Mouse (Mus musculus): ENCODE data around the gene Mrpl42. TPM values are rescaled to one million over a fixed set of nuclear protein-coding genes. Genes with fewer than 3 reads are reported as not detected.
A peak's percentile ranks its signal among the peaks of the same experiment; 100 is the strongest.
"Not testable (repeated sequence)": the region's sequence is repeated elsewhere in the genome, so short reads cannot be mapped to it uniquely, and the experiment has no call there.

Gene Mrpl42
- 237 and 240 TPM in 2 replicates for polyA plus RNA-seq (2015; fragmentation: Nextera tagmentation; extraction: Ambion mirVana)

DNA sequence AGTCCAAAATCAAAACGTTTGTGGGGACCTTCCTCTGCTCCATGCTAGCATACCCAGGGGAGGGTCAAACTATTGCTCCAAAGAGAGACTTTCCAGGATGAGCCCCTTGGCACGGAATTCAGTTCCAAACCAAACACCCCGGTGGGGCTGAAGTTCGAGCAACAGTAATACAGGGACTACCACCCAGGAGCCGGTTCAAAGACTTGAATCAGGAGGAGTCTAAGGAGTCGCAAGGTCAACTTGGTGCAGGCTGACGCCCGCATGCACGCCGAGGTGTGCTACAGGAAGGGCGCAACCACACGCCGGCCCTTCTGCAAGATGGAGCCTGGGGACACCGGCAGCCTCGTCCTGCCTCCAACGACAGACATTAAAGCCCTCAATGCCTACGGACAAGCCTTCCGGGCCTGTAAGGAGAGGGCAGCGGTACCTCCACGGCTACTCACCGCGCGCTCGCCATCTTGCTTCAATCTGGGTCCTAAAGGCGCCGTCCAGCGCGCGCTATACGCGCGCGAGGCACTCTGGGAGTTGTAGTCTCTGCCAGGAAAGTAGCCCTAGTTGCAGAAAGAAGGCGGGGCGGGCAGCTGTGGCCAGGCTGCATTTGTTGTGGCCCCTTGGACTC lies at the start of gene Mrpl42:
Gene Mrpl42 (minus strand): TSS at position 478 of the 619 bp plus-strand sequence.
- peak; percentile 96 for ATAC-seq
- Histone ChIP-seq H3K9ac (ENCODE audit: low read depth, low read length) (peak within 1 kb of the TSS; percentile 84), H3K36me3 (ENCODE audit: control insufficient read depth, insufficient read depth, low read length) (peaks cover 2% of the 10 kb centered on the region; the same call in 1 of the 2 replicates), H3K4me3 (ENCODE audit: low read depth, low read length) (peak within 1 kb of the TSS; percentile 73), H3K27me3 (ENCODE audit: control insufficient read depth, insufficient read depth, low read depth, low read length) (no peaks in the 10 kb centered on the region), H3K27ac (ENCODE audit: low read length) (peak within 1 kb of the TSS; percentile 93), H3K4me2 (ENCODE audit: low read length) (peak within 1 kb of the TSS; percentile 56), H3K4me1 (ENCODE audit: control insufficient read depth, insufficient read depth, low read length) (peaks cover 9% of the 10 kb centered on the region), H3K9me3 (replicated peaks; ENCODE audit: control insufficient read depth, low read length, poor library complexity, severe bottlenecking) (no peaks in the 10 kb centered on the region)
- under 1% methylated on average over 35 of the region's 35 CpGs for WGBS

- Histone ChIP-seq H3K4me3 (ENCODE audit: low read depth, low read length) (no peak overlapping the region), H3K9ac (ENCODE audit: low read depth, low read length) (no peak overlapping the region), H3K27ac (ENCODE audit: low read length) (no peak overlapping the region), H3K4me2 (ENCODE audit: low read length) (no peak overlapping the region), H3K36me3 (ENCODE audit: control insufficient read depth, insufficient read depth, low read length) (peaks cover 6% of the 10 kb centered on the region; the same call in 1 of the 2 replicates), H3K4me1 (ENCODE audit: control insufficient read depth, insufficient read depth, low read length) (peaks cover 5% of the 10 kb centered on the region), H3K9me3 (replicated peaks; ENCODE audit: control insufficient read depth, low read length, poor library complexity, severe bottlenecking) (no peaks in the 10 kb centered on the region), H3K27me3 (ENCODE audit: control insufficient read depth, insufficient read depth, low read depth, low read length) (no peaks in the 10 kb centered on the region)
- no peak for ATAC-seq
- WGBS, result 57% methylated on average over 1 of the region's 1 CpGs
These were observed 48.8 kb upstream of the Mrpl42 start for GRCm38 (mm10) chr10:95550506-95550905.

- ATAC-seq; H3K27ac ChIP-seq (ENCODE audit: low read length); H3K4me1 ChIP-seq (ENCODE audit: control insufficient read depth, insufficient read depth, low read length); H3K9me3 ChIP-seq (replicated peaks; ENCODE audit: control insufficient read depth, low read length, poor library complexity, severe bottlenecking); H3K36me3 ChIP-seq (ENCODE audit: control insufficient read depth, insufficient read depth, low read length); H3K4me3 ChIP-seq (ENCODE audit: low read depth, low read length); H3K4me2 ChIP-seq (ENCODE audit: low read length); H3K27me3 ChIP-seq (ENCODE audit: control insufficient read depth, insufficient read depth, low read depth, low read length); H3K9ac ChIP-seq (ENCODE audit: low read depth, low read length): not testable (repeated sequence)
- WGBS, result 65% methylated on average over 5 of the region's 5 CpGs
These were observed 47.3 kb upstream of the Mrpl42 start for GRCm38 (mm10) chr10:95549080-95549479.

- Histone ChIP-seq H3K27me3 (ENCODE audit: control insufficient read depth, insufficient read depth, low read depth, low read length) (no peaks in the 10 kb centered on the region), H3K4me1 (ENCODE audit: control insufficient read depth, insufficient read depth, low read length) (peaks cover 5% of the 10 kb centered on the region), H3K4me3 (ENCODE audit: low read depth, low read length) (no peak overlapping the region), H3K9me3 (replicated peaks; ENCODE audit: control insufficient read depth, low read length, poor library complexity, severe bottlenecking) (no peaks in the 10 kb centered on the region), H3K36me3 (ENCODE audit: control insufficient read depth, insufficient read depth, low read length) (peaks cover 11% of the 10 kb centered on the region; the same call in 1 of the 2 replicates), H3K9ac (ENCODE audit: low read depth, low read length) (no peak overlapping the region), H3K4me2 (ENCODE audit: low read length) (no peak overlapping the region), H3K27ac (ENCODE audit: low read length) (no peak overlapping the region)
- no peak for ATAC-seq
- WGBS, result 83% methylated on average over 11 of the region's 11 CpGs
These were observed 46.5 kb upstream of the Mrpl42 start for GRCm38 (mm10) chr10:95548154-95548826.

DNA sequence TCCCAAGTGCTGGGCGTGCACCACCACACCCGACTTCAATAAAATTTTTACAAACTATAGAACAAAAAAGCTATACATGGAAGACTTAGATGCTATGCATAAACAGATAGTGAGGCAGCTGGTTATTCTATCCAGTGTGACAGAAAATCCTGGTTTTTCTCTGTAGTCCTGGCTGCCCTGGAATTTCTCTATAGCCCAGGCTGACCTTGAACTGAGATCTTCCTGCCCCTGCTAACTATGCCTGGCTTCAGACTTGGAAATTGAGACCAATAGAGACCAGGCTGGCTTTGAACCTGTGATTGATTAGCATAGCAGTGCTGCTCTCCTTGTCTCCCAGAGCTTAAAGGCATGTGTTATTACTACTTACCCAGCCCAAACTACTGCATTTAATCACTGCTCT lies 44.4 kb upstream of the Mrpl42 start:
- Histone ChIP-seq H3K36me3 (ENCODE audit: control insufficient read depth, insufficient read depth, low read length) (peaks cover 11% of the 10 kb centered on the region; the same call in 1 of the 2 replicates), H3K9ac (ENCODE audit: low read depth, low read length) (no peak overlapping the region), H3K27me3 (ENCODE audit: control insufficient read depth, insufficient read depth, low read depth, low read length) (no peaks in the 10 kb centered on the region), H3K4me2 (ENCODE audit: low read length) (no peak overlapping the region), H3K4me3 (ENCODE audit: low read depth, low read length) (no peak overlapping the region), H3K9me3 (replicated peaks; ENCODE audit: control insufficient read depth, low read length, poor library complexity, severe bottlenecking) (no peaks in the 10 kb centered on the region), H3K4me1 (ENCODE audit: control insufficient read depth, insufficient read depth, low read length) (no peaks in the 10 kb centered on the region), H3K27ac (ENCODE audit: low read length) (no peak overlapping the region)
- 91% methylated on average over 2 of the region's 2 CpGs for WGBS
- no peak for ATAC-seq

- Histone ChIP-seq H3K9me3 (replicated peaks; ENCODE audit: control insufficient read depth, low read length, poor library complexity, severe bottlenecking) (no peaks in the 10 kb centered on the region), H3K27me3 (ENCODE audit: control insufficient read depth, insufficient read depth, low read depth, low read length) (no peaks in the 10 kb centered on the region), H3K4me1 (ENCODE audit: control insufficient read depth, insufficient read depth, low read length) (no peaks in the 10 kb centered on the region), H3K4me3 (ENCODE audit: low read depth, low read length) (no peak overlapping the region), H3K9ac (ENCODE audit: low read depth, low read length) (no peak overlapping the region), H3K27ac (ENCODE audit: low read length) (no peak overlapping the region), H3K4me2 (ENCODE audit: low read length) (no peak overlapping the region), H3K36me3 (ENCODE audit: control insufficient read depth, insufficient read depth, low read length) (peaks cover 11% of the 10 kb centered on the region; the same call in 1 of the 2 replicates)
- ATAC-seq, result no peak
- WGBS, result 63% methylated on average over 4 of the region's 4 CpGs
These were observed 43.3 kb upstream of the Mrpl42 start for GRCm38 (mm10) chr10:95545051-95545450.

DNA sequence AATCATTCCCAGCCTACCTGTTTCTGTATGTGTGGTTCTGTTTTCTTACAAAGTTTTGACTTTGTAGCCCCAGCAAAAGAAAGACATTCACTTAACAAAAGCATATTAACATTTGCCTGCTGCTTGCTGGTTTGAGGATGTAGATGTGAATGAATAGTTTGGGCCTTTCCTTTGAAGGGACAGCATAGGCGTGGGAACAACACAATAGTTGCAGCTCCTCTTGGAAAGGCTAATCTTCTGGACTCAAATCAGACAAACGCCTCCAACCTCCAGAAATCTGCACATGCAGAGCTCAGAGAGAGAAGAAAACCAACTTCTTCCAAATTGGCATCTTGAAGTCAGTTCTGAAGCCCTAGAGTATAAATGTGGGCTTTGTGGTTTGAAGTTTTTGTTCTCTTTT lies 42.9 kb upstream of the Mrpl42 start:
- H3K9me3 ChIP-seq (replicated peaks; ENCODE audit: control insufficient read depth, low read length, poor library complexity, severe bottlenecking), result no peaks in the 10 kb centered on the region
- no peak for ATAC-seq
- 43% methylated on average over 2 of the region's 2 CpGs for WGBS
- H3K4me3 ChIP-seq (ENCODE audit: low read depth, low read length), result no peak overlapping the region
- H3K27ac ChIP-seq (ENCODE audit: low read length), result no peak overlapping the region
- H3K36me3 ChIP-seq (ENCODE audit: control insufficient read depth, insufficient read depth, low read length), result peaks cover 11% of the 10 kb centered on the region; the same call in 1 of the 2 replicates
- H3K27me3 ChIP-seq (ENCODE audit: control insufficient read depth, insufficient read depth, low read depth, low read length), result no peaks in the 10 kb centered on the region
- no peak overlapping the region for H3K9ac ChIP-seq (ENCODE audit: low read depth, low read length)
- no peaks in the 10 kb centered on the region for H3K4me1 ChIP-seq (ENCODE audit: control insufficient read depth, insufficient read depth, low read length)
- no peak overlapping the region for H3K4me2 ChIP-seq (ENCODE audit: low read length)

- Histone ChIP-seq H3K4me3 (ENCODE audit: low read depth, low read length) (no peak overlapping the region), H3K9me3 (replicated peaks; ENCODE audit: control insufficient read depth, low read length, poor library complexity, severe bottlenecking) (no peaks in the 10 kb centered on the region), H3K4me1 (ENCODE audit: control insufficient read depth, insufficient read depth, low read length) (no peaks in the 10 kb centered on the region), H3K27ac (ENCODE audit: low read length) (no peak overlapping the region), H3K36me3 (ENCODE audit: control insufficient read depth, insufficient read depth, low read length) (peaks cover 9% of the 10 kb centered on the region; the same call in 1 of the 2 replicates), H3K4me2 (ENCODE audit: low read length) (no peak overlapping the region), H3K9ac (ENCODE audit: low read depth, low read length) (no peak overlapping the region), H3K27me3 (ENCODE audit: control insufficient read depth, insufficient read depth, low read depth, low read length) (no peaks in the 10 kb centered on the region)
- ATAC-seq, result no peak
These were observed 42.3 kb upstream of the Mrpl42 start for GRCm38 (mm10) chr10:95544004-95544403.

GRCm38 (mm10) chr10:95543377-95543776 lies 41.6 kb upstream of the Mrpl42 start:
- H3K27me3 ChIP-seq (ENCODE audit: control insufficient read depth, insufficient read depth, low read depth, low read length), result no peaks in the 10 kb centered on the region
- WGBS, result 96% methylated on average over 2 of the region's 2 CpGs
- ATAC-seq, result no peak

More at GRCm38 (mm10) chr10:95543377-95543776, 41.6 kb upstream of the Mrpl42 start:
- H3K4me2 ChIP-seq (ENCODE audit: low read length), result no peak overlapping the region
- no peak overlapping the region for H3K27ac ChIP-seq (ENCODE audit: low read length)
- H3K9me3 ChIP-seq (replicated peaks; ENCODE audit: control insufficient read depth, low read length, poor library complexity, severe bottlenecking), result no peaks in the 10 kb centered on the region
- H3K9ac ChIP-seq (ENCODE audit: low read depth, low read length), result no peak overlapping the region
- H3K4me3 ChIP-seq (ENCODE audit: low read depth, low read length), result no peak overlapping the region
- H3K4me1 ChIP-seq (ENCODE audit: control insufficient read depth, insufficient read depth, low read length), result no peaks in the 10 kb centered on the region
- H3K36me3 ChIP-seq (ENCODE audit: control insufficient read depth, insufficient read depth, low read length), result peaks cover 6% of the 10 kb centered on the region; the same call in 1 of the 2 replicates
